Mouse (Mus musculus) spleen, adult 2 months (tissue): ENCODE data around the gene Mettl7a2.

ENCODE experiments used
- CTCF ChIP-seq: fragments of 200-500 bp; IDR thresholded peaks from 2 replicates; pipeline ENCODE4 v1.5.1; 2011; ENCODE audit warnings: mild to moderate bottlenecking, inconsistent platforms; ENCODE audit not compliant: insufficient read depth, insufficient read length, insufficient replicate concordance; ENCODE audit errors: extremely low read depth
- POLR2A ChIP-seq: fragments of 200-500 bp; IDR thresholded peaks from 2 replicates; pipeline ENCODE4 v1.6.1; 2011; ENCODE audit warnings: low read depth, low read length, inconsistent platforms

GRCm38 (mm10) chr15:100304019-100304991, 48.7 kb upstream of the Mettl7a2 start, which contains the start of gene Mettl7a1:
- TF ChIP-seq POLR2A (no peak), CTCF (no peak)
